Mouse (Mus musculus) lung, embryonic 16.5 days (tissue): ENCODE measurements around the gene Cks2. TPM values are rescaled to one million over a fixed set of nuclear protein-coding genes. Genes with fewer than 3 reads are reported as not detected.

Experiments used
- ATAC-seq: fragments of 200-750 bp; cut with Nextera tagmentation; 2 replicates; pipeline ENCODE4 v1.8.0; 2017; ENCODE audit warnings: low read depth, mild to moderate bottlenecking, moderate library complexity
- H3K27ac ChIP-seq: fragments of 300-500 bp; sonication (generic); 2 replicates; pipeline ENCODE4 v1.5.1; 2014; ENCODE audit warnings: mild to moderate bottlenecking, control low read depth, low read length
- H3K27me3 ChIP-seq: fragments of 300-500 bp; sonication (generic); 2 replicates; pipeline ENCODE4 v1.6.1; 2014; ENCODE audit warnings: low read depth, low read length, mixed read lengths; ENCODE audit not compliant: control insufficient read depth, insufficient read depth
- H3K36me3 ChIP-seq: fragments of 300-500 bp; sonication (generic); 2 replicates; pipeline ENCODE4 v1.6.1; 2014; ENCODE audit warnings: low read length; ENCODE audit not compliant: control insufficient read depth, insufficient read depth
- H3K4me1 ChIP-seq: fragments of 300-500 bp; sonication (generic); replicated peaks from 2 replicates; pipeline ENCODE4 v1.6.1; 2014; ENCODE audit warnings: low read length, mixed read lengths; ENCODE audit not compliant: control insufficient read depth, insufficient read depth
- H3K4me2 ChIP-seq: fragments of 300-500 bp; sonication (generic); 2 replicates; pipeline ENCODE4 v1.6.1; 2014; ENCODE audit warnings: low read depth, low read length, control low read depth
- H3K4me3 ChIP-seq: fragments of 300-500 bp; sonication (generic); 2 replicates; pipeline ENCODE4 v1.5.1; 2014; ENCODE audit warnings: mild to moderate bottlenecking, low read length, control low read depth
- H3K9ac ChIP-seq: fragments of 300-500 bp; sonication (generic); 2 replicates; pipeline ENCODE4 v1.6.1; 2014; ENCODE audit warnings: low read length, control low read depth
- H3K9me3 ChIP-seq: fragments of 300-500 bp; sonication (generic); 2 replicates; pipeline ENCODE4 v1.6.1; 2016; ENCODE audit warnings: low read length; ENCODE audit not compliant: control insufficient read depth
- WGBS: fragments of 180-500 bp; shearing (Covaris S2); extraction: QIAGEN DNeasy Blood & Tissue Kit; methylation state at CpG from one replicate; pipeline ENCODE4 v1.1.7; 2014; 5-methylcytosine and 5-hydroxymethylcytosine counted together
- polyA plus RNA-seq: library from polyadenylated mRNA; unstranded; fragments of >200 nt; fragmentation: Nextera tagmentation; extraction: Ambion mirVana; gene quantifications from 2 replicates; pipeline ENCODE4 v1.2.1, GENCODE M21; 2015

Gene Cks2
- 350 and 356 TPM in 2 replicates for polyA plus RNA-seq

- WGBS = under 1% methylated on average over 83 of the region's 83 CpGs
- H3K4me2 ChIP-seq = peak within 1 kb of the TSS; percentile 72
- H3K36me3 ChIP-seq = no peaks in the 10 kb centered on the region
- H3K9ac ChIP-seq = peak within 1 kb of the TSS; percentile 96
- H3K4me3 ChIP-seq = peak within 1 kb of the TSS; percentile 90
- H3K4me1 ChIP-seq = peaks cover 31% of the 10 kb centered on the region
- peak within 1 kb of the TSS; percentile 84 for H3K27ac ChIP-seq
- H3K27me3 ChIP-seq = no peaks in the 10 kb centered on the region
- H3K9me3 ChIP-seq = no peaks in the 10 kb centered on the region
- peak; percentile 99 for ATAC-seq
These were observed at the start of gene Cks2 for GRCm38 (mm10) chr13:51644829-51645789. Cks2 (plus strand) TSS chr13:51645232.

DNA sequence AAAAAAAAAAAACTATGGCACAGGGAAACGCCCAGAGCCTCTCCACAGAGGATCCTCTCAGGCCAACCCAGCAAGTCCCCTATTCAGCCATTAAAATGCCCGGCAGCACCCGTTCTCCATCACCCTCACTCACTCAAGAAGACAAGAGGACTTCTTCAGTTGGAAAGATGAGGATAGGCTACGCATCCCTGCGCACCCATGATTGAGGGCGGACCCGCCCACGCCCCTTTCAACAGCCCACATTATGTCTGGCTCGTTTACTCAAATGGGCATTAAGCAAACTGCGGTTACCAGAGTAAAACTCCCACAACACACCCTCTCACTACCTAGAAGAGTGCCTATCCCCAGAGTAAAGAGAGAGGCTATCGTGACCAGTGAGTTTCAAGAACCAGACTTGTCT lies 49.6 kb upstream of the Cks2 start:
- H3K36me3 ChIP-seq = no peaks in the 10 kb centered on the region
- H3K4me3 ChIP-seq = peak overlapping the region; percentile 49; the same call in 1 of the 2 replicates
- peaks cover 8% of the 10 kb centered on the region; the same call in 1 of the 2 replicates for H3K4me1 ChIP-seq
- no peaks in the 10 kb centered on the region for H3K9me3 ChIP-seq
- no peak overlapping the region for H3K27ac ChIP-seq
- no peak overlapping the region for H3K9ac ChIP-seq
- no peaks in the 10 kb centered on the region; the same call in none of the 2 replicates for H3K27me3 ChIP-seq
- H3K4me2 ChIP-seq = peak overlapping the region; percentile 93
- WGBS = 39% methylated on average over 11 of the region's 11 CpGs
- ATAC-seq = peak; percentile 13; the same call in 1 of the 2 replicates

DNA sequence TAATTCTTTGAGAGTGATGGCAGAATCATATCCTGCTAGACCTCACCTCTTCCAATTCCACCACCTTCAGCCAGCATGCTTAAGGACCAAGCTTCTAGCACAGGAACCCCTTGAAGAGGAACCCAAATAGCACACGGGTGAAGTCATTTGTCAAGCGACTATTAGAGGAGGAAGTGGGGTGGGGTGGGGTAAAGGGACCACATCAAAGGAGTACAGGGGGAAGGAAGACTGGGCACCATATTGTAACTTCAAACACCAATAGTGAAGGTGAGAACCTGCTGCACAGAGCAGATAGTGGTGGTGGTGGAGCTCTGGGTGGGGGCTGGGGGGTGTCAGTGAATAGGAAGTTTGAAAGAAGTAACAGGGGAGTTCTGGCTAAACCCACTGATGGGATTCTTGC lies 47.0 kb upstream of the Cks2 start:
- Histone ChIP-seq H3K9ac (no peak overlapping the region), H3K36me3 (no peaks in the 10 kb centered on the region), H3K4me3 (no peak overlapping the region), H3K9me3 (no peaks in the 10 kb centered on the region), H3K27ac (no peak overlapping the region), H3K27me3 (no peaks in the 10 kb centered on the region; the same call in 1 of the 2 replicates), H3K4me1 (peaks cover 8% of the 10 kb centered on the region; the same call in 1 of the 2 replicates), H3K4me2 (no peak overlapping the region)
- no peak for ATAC-seq
- 25% methylated on average over 2 of the region's 2 CpGs for WGBS

DNA sequence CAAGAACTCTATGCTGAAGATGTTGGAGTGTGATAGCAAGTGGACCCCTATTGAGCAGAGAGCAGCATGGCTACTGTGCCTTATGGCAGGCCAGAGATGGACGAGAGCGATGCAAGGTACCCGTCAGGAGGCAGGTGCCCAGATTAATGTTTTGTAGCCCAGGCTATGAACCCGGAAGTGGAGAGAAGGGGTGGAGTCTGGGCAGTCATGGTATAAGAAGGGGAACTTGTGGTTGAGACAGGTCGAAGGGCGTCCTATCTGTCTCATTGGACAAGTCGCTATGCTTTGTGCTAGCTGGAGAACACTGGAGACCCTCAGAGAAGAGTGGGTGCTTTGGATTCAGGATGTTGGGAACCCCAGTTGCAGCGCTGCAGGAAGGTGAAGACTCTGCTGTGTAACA lies 44.9 kb upstream of the Cks2 start:
- Histone ChIP-seq H3K4me2 (no peak overlapping the region), H3K4me1 (peaks cover 10% of the 10 kb centered on the region; the same call in 1 of the 2 replicates), H3K9ac (no peak overlapping the region), H3K27ac (no peak overlapping the region), H3K4me3 (no peak overlapping the region), H3K36me3 (no peaks in the 10 kb centered on the region), H3K27me3 (no peaks in the 10 kb centered on the region; the same call in 1 of the 2 replicates), H3K9me3 (no peaks in the 10 kb centered on the region)
- no peak for ATAC-seq
- WGBS = 86% methylated on average over 8 of the region's 8 CpGs

DNA sequence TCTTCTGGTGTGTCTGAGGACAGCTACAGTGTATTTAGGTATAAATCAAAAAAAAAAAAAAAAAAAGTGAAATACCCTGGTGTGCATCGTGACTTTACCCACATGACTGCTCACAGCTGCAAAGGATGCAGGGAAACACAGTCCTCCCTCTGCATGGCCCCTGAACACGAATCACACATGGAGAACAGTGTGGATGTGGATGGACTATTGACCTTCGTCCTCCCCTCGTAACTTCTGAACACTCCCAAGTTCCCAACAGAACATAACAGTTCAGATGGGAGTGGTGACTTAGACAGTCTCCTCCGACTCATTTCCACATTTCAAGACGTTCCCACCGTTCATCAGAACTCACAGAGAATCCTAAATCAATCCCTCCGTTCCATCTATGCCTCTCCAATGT lies 42.3 kb upstream of the Cks2 start:
- WGBS = 50% methylated on average over 8 of the region's 8 CpGs
- no peak for ATAC-seq

DNA sequence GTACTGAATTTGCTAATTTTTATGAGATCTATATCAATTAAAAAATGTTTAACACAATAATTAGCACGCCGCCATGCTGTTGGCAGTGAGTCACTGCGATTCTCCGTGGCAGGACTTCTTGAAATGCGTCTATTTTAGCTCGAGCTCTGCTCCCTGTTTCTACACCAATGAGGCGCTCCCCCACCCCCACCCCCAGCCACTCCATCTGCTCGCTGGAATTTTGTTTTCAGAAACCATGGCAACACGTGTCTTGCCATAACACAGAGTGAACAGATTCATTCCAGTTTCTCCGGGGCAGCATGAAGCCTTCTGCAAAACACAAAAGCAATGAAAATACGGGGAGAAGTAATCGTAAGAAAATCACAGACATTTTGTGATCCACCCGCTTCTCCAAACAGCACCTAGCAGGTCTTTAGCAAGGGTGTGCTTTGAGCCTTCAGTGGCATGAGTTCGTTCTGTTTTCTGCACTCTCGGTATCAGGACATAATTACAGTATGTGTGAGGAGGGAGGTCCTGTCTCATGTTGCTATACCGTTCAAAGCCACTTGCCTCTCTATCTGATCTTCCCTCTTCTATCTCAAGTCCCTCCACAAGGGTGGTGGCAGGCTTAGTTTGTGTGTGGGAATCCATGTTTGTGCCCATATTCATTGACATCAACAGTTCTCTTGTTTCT lies 41.7 kb upstream of the Cks2 start:
- ATAC-seq = peak; percentile 92
- Histone ChIP-seq H3K9me3 (no peaks in the 10 kb centered on the region), H3K4me3 (peak overlapping the region; percentile 27), H3K27ac (no peak overlapping the region), H3K27me3 (no peaks in the 10 kb centered on the region), H3K9ac (peak overlapping the region; percentile 49; the same call in 1 of the 2 replicates), H3K4me1 (peaks cover 6% of the 10 kb centered on the region; the same call in 1 of the 2 replicates), H3K4me2 (peak overlapping the region; percentile 56), H3K36me3 (no peaks in the 10 kb centered on the region)
- WGBS = 11% methylated on average over 16 of the region's 16 CpGs

More for the DNA sequence above, 42.3 kb upstream of the Cks2 start:
- Histone ChIP-seq H3K4me3 (no peak overlapping the region), H3K9ac (no peak overlapping the region), H3K36me3 (no peaks in the 10 kb centered on the region), H3K27ac (no peak overlapping the region), H3K4me1 (peaks cover 6% of the 10 kb centered on the region; the same call in 1 of the 2 replicates), H3K9me3 (no peaks in the 10 kb centered on the region), H3K4me2 (peak overlapping the region; percentile 56), H3K27me3 (no peaks in the 10 kb centered on the region)

DNA sequence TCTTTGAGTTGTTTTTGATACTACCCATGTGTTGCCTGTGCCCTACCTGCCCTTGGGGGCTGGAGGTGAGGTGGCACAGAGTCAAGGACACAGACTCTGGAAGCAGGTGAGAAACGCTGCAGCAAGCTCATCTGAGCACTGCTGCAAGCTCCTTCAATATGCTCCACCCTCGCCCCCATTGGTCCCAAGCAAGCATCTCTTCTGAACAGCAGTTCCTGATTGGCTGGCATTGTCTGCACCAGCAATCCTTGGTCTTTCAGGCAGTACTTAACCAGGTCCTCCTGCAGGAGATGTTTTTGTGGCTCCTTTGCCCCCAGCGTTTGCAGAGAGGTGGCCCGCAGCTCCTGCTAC lies 41.2 kb upstream of the Cks2 start:
- 0 out of 2 replicates have a peak, but pooled peaks have one; percentile 20 for ATAC-seq
- H3K4me2 ChIP-seq = peak overlapping the region; percentile 56; the same call in 1 of the 2 replicates

DNA sequence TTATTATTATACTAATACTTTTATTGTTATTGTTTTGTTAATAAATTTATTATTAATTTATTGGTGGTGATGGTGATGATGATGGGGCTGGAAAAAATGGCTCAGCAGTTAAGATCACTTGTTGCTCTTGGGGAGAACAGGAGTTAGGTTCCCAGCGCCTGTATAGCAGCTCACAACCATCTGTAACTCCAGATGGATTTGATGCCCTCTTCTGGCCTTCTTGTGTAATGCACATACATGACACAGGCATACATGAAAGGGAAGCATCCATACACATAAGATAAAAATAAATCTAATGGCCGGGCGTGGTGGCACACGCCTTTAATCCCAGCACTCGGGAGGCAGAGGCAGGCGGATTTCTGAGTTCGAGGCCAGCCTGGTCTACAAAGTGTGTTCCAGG lies 35.8 kb upstream of the Cks2 start:
- Histone ChIP-seq H3K4me1 (no peaks in the 10 kb centered on the region), H3K4me2 (no peak overlapping the region), H3K4me3 (no peak overlapping the region), H3K9me3 (no peaks in the 10 kb centered on the region), H3K36me3 (no peaks in the 10 kb centered on the region), H3K9ac (no peak overlapping the region), H3K27me3 (no peaks in the 10 kb centered on the region), H3K27ac (no peak overlapping the region)
- WGBS = 91% methylated on average over 7 of the region's 7 CpGs
- ATAC-seq = no peak

More for the DNA sequence above, 41.2 kb upstream of the Cks2 start:
- H3K27me3 ChIP-seq = no peaks in the 10 kb centered on the region
- H3K4me1 ChIP-seq = peaks cover 6% of the 10 kb centered on the region; the same call in 1 of the 2 replicates
- 34% methylated on average over 4 of the region's 4 CpGs for WGBS
- H3K27ac ChIP-seq = no peak overlapping the region
- no peaks in the 10 kb centered on the region for H3K36me3 ChIP-seq
- no peak overlapping the region for H3K9ac ChIP-seq
- H3K9me3 ChIP-seq = no peaks in the 10 kb centered on the region
- no peak overlapping the region for H3K4me3 ChIP-seq

- no peaks in the 10 kb centered on the region for H3K36me3 ChIP-seq
- H3K27me3 ChIP-seq = no peaks in the 10 kb centered on the region
- 6% methylated on average over 9 of the region's 9 CpGs for WGBS
- peak overlapping the region; percentile 36 for H3K4me2 ChIP-seq
- no peaks in the 10 kb centered on the region for H3K9me3 ChIP-seq
- H3K4me3 ChIP-seq = peak overlapping the region; percentile 14; the same call in 1 of the 2 replicates
- no peak overlapping the region for H3K27ac ChIP-seq
- no peaks in the 10 kb centered on the region for H3K4me1 ChIP-seq
- no peak overlapping the region for H3K9ac ChIP-seq
- 0 out of 2 replicates have a peak, but pooled peaks have one; percentile 26 for ATAC-seq
These were observed 34.0 kb upstream of the Cks2 start for GRCm38 (mm10) chr13:51611060-51611459.
